Mouse (Mus musculus) thymus, postnatal 36 days (tissue): Measurements from ENCODE around the gene Atic.

ENCODE experiments used
- DNase-seq, 2 experiments: peaks; one replicate each; pipeline ENCODE4 v3.0.0; 2022; ENCODE audit warnings: mixed read lengths in 2 of 2

Atic gene

DNA sequence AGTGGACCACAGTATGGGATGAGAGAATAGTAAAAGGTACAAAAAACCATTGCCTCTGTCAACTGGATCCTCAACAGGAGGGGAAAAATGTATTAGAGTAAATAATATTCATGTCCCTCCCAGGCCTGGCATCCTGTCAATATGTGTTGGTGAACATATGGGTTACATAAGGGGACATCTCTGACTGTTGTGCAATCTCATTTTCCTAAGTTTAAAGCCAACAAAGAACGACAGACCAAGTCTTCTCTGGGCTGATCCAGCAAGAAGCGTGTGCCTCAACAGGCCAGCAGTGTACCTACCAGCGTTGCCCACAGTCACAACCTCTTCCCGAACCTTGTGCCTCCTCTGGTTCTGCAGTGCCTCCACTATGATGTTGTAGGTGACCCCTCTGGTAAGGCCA, 38.4 kb downstream of the Atic start:
- DNase-seq: no peak

DNA sequence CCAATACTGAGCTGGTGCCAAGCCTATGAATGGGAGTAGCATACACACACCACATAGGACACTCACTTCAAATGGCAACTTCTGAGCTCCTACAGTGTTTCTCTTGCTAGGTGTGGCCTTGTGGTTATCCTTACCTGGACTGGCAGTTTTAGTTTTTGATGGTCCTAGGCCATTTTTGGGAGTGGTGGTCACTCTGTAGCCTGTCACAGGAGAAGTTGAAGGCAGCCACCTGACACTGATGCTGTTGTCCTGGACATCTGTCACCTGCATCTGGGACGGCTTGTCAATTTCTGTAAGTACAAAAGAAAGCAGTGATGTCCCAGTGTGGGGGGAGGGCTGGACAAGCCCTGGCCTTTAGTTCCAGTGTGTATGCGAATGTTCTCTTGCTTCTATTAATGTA, 48.8 kb downstream of the Atic start:
- no peak for DNase-seq

DNA sequence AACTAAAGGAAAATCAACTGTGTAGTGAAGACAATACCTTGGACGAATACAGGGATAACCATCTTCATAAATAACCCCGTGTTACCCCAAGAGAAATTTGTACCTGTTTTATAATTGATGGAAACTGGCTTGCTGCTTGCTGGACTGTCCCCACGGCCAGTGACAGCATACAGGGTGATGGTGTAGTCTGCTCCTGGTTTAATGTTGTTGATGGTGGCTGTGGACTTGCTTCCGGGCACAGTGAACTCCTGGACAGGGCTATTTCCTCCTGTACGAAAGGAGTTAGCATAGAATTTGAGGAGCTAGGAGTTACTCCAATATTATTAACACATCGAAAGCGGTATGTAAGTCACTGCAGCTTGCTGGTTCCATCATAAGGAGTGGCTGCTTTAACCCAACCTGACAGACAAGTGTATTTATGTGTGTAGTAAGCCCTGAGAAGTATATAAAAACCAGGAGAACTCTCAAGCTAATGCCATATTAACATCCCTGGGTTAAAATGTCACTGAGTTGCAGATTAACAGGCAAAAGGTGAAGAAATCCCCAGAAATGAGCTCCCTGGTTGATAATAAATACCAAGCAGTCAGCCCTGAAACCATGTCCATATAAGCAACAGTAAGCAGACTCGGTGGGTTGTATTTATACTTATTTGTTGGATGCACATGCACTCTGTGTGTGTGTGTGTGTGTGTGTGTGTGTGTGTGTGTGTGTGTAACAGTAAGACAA, 49.8 kb downstream of the Atic start:
- no peak for DNase-seq

DNA sequence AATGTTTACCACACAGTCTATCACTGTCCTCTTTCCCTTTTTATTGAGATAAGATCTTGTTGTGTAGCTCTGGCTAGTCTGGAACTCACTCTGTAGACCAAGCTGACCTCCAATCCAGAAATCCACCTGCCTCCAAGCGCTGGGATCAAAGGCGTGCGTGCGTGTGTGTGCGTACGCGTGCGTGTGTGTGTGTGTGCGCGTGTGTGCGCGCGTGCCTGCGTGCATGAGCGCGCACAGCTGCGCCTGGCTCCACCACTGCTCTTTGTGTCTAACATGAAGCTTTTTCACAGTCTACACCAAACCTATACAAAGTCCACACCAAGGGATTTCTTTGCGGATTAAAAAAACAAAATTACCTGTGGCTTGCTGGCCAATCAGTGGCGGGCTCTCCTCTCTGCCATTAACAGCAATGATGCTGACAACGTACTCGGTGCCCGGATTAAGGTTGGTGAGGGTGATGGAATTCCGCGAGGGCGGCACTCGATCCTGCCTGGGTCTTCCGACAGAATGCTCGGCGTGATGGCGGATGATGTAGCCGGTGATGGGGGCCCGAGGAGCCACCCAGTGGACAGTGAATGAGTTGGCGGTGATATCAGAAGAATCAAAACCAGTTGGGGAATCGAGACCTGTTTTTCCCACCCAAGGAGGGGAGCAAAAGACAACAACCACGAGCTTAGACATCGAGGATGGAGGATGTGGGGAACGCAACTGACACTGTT, 52.3 kb downstream of the Atic start:
- no peak for DNase-seq

DNA sequence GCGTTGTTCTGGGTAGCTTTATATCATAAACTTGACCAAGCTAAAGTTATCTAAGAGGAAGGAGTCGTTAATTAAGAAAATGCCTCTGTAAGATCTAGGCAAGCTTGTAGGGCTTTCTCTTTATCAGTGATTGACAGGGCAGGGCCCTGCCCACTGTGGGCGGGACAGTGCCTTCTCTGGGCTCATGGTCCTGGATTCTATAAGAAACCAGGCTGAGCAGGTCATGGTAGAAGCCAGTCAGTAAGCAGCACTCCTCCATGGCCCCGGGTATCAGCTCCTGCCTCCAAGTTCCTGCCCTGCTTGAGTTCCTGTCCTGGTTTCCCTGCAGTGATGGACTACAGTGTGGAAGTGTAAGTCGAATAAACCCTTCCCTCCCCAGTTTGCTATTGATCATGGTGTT, 53.0 kb downstream of the Atic start:
- no peak for DNase-seq

DNA sequence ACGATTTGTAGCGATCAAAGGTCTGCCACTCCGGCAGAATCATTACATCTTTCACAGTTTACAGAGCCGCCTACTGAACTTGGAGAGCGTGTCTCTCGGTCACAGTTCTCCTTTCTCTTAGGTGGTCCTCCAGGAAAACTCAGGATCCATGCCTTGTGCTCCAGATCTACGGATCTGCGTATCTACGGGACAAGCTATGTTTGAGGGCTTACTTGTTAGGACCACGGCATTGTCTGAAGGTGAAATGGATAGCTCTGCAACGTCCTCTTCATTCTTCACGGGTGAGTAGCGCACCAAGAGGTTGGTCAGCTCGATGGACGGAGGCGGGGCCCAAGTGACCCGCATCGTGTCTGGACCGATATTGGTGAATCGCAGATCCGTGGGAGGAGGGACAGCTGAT, 55.3 kb downstream of the Atic start:
- no peak for DNase-seq

DNA sequence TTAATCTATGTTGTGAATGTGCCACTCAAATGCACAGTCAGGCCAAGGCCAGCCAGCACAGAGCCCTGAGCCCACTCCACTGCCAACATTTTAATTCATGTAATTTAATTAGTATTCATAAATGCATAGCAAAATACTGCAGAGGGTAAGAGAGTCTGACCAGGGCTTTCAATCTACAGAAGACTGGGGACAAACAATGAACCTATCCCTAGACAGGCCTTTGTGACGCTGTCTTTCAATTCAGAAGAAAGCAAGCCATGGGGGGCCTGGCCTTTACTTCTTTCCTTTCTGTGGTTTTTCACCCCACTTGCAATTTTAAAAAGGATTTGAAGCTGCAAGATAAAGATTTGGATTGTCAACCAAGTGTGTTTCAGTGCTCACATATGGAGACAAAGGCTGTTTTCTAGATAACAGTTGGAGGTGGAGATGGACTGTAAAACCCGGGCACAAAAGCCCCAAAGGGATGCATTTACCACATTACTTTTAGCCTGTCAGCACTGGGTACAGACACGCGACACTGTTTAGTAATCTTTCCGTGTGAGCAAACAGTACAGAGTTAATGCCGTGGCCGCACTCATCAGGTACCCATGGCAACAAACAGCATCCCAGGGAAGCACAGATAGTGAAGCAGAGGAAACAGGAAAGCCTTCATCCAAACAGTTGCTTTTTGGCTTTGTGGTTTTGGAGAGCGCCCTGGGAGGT, 57.7 kb downstream of the Atic start:
- no peak for DNase-seq

DNA sequence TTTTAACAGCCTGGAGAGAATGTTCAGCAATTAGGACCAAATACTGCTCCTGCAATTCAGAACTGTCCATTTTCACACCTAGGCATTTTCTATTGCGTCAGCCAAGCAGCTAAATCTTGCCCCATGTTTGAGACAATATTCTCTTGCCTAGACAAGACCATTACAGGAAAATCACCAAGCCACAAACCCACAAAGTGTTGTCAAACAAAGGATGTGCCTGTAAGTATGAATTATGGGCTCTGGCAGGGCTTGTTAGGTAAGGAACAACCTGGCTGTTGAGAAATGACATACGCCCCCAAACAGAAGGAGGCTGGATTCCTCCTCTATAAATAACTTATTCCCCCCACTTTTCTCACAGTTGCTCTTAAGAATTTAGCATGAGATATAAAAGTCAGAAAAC, 64.6 kb downstream of the Atic start:
- no peak for DNase-seq

DNA sequence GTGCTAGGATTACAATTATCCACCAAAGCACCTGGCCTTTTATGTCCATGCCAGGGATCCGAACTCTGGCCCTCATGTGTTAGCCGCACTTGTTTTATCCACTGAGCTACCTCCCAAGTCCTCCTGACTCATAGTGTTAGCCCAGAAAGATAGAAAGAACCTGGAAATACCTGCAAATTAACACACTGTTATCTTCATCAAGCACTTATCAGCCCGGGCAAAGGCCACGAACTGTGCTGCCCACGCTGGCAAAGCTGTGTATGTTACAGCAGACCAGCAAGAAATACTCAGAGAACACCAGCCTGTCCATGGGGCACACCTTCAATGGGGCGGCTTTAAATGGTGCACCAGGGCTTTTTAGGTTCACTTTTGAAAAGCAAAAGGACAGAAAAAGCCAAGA, 66.7 kb downstream of the Atic start:
- DNase-seq: no peak
